Mouse (Mus musculus): ENCODE results near the gene Nlrp9b.
"Not testable (repeated sequence)": the region's sequence is repeated elsewhere in the genome, so short reads cannot be mapped to it uniquely, and the experiment has no call there.

The Nlrp9b gene

GRCm38 (mm10) chr7:20122479-20122878 is 131.2 kb downstream of the Nlrp9b start, which contains the start of gene Gm16442:
Gene Gm16442 (minus strand): TSS chr7:20122579.
- DNase-seq (ENCODE audit: low spot score in 2 of 2) = not testable (repeated sequence)

Data from frontal cortex, postnatal 14 days (tissue).